Mouse (Mus musculus): Measurements from ENCODE around the gene Aaed1. TPM values are rescaled to one million over a fixed set of nuclear protein-coding genes. Genes with fewer than 3 reads are reported as not detected.
"Not testable (repeated sequence)": the region's sequence is repeated elsewhere in the genome, so short reads cannot be mapped to it uniquely, and the experiment has no call there.

Aaed1 gene
- polyA plus RNA-seq, 1 experiment from 2014 or later: 36.0 TPM

GRCm38 (mm10) chr13:64267151-64267550 lies 45.4 kb downstream of the Aaed1 start:
- Histone ChIP-seq H3K4me3 (no peak overlapping the region), H3K9ac (no peak overlapping the region), H3K36me3 (no peaks in the 10 kb centered on the region), H3K27me3 (no peaks in the 10 kb centered on the region), H3K4me2 (no peak overlapping the region), H3K4me1 (no peaks in the 10 kb centered on the region), H3K27ac (no peak overlapping the region), H3K9me3 (no peaks in the 10 kb centered on the region)
- WGBS: 32% methylated on average over 9 of the region's 9 CpGs
- no peak for ATAC-seq (ENCODE audit: insufficient number of reproducible peaks, insufficient read depth, low FRiP score, low TSS enrichment, low read depth)

- no peaks in the 10 kb centered on the region for H3K27me3 ChIP-seq
- no peaks in the 10 kb centered on the region for H3K9me3 ChIP-seq
- ATAC-seq (ENCODE audit: insufficient number of reproducible peaks, insufficient read depth, low FRiP score, low TSS enrichment, low read depth): no peak
- no peak overlapping the region for H3K9ac ChIP-seq
- H3K4me3 ChIP-seq: no peak overlapping the region
- H3K27ac ChIP-seq: no peak overlapping the region
- H3K4me1 ChIP-seq: no peaks in the 10 kb centered on the region
- 90% methylated on average over 6 of the region's 6 CpGs for WGBS
- no peak overlapping the region for H3K4me2 ChIP-seq
- no peaks in the 10 kb centered on the region for H3K36me3 ChIP-seq
Measured at GRCm38 (mm10) chr13:64264586-64264985, 47.9 kb downstream of the Aaed1 start.

- no peaks in the 10 kb centered on the region for H3K9me3 ChIP-seq
- no peaks in the 10 kb centered on the region for H3K4me1 ChIP-seq
- no peak overlapping the region for H3K27ac ChIP-seq
- no peak overlapping the region for H3K4me2 ChIP-seq
- H3K4me3 ChIP-seq: no peak overlapping the region
- no peak for ATAC-seq (ENCODE audit: insufficient number of reproducible peaks, insufficient read depth, low FRiP score, low TSS enrichment, low read depth)
- no peak overlapping the region for H3K9ac ChIP-seq
- no peaks in the 10 kb centered on the region for H3K27me3 ChIP-seq
- WGBS: 95% methylated on average over 7 of the region's 7 CpGs
- no peaks in the 10 kb centered on the region for H3K36me3 ChIP-seq
Measured at GRCm38 (mm10) chr13:64259903-64260302, 52.6 kb downstream of the Aaed1 start.

DNA sequence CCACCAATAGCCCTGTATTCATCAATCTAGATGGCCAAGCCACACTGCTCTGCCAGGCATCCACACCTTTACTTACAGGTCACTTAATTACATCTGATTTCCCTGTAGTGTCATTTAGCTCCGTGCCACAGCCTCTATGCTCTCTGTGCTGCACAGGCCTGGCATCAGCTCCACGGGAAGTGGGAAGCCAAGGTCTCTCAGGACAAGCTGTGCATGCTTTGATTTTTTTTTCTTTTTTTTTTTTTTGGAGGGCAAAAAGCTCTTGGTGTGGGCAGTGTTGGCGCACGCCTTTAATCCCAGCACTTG lies 54.0 kb downstream of the Aaed1 start:
- Histone ChIP-seq H3K9ac (no peak overlapping the region), H3K9me3 (no peaks in the 10 kb centered on the region), H3K4me3 (no peak overlapping the region), H3K4me2 (no peak overlapping the region), H3K27me3 (no peaks in the 10 kb centered on the region), H3K36me3 (no peaks in the 10 kb centered on the region), H3K4me1 (no peaks in the 10 kb centered on the region), H3K27ac (no peak overlapping the region)
- WGBS: 69% methylated on average over 4 of the region's 4 CpGs
- ATAC-seq (ENCODE audit: insufficient number of reproducible peaks, insufficient read depth, low FRiP score, low TSS enrichment, low read depth): no peak

GRCm38 (mm10) chr13:64257814-64258515 lies 54.5 kb downstream of the Aaed1 start:
- Histone ChIP-seq H3K27me3 (no peaks in the 10 kb centered on the region), H3K9ac (no peak overlapping the region), H3K4me3 (no peak overlapping the region), H3K4me2 (no peak overlapping the region), H3K4me1 (no peaks in the 10 kb centered on the region), H3K27ac (no peak overlapping the region), H3K36me3 (no peaks in the 10 kb centered on the region), H3K9me3 (no peaks in the 10 kb centered on the region)
- no peak for ATAC-seq (ENCODE audit: insufficient number of reproducible peaks, insufficient read depth, low FRiP score, low TSS enrichment, low read depth)
- WGBS: 32% methylated on average over 5 of the region's 5 CpGs

DNA sequence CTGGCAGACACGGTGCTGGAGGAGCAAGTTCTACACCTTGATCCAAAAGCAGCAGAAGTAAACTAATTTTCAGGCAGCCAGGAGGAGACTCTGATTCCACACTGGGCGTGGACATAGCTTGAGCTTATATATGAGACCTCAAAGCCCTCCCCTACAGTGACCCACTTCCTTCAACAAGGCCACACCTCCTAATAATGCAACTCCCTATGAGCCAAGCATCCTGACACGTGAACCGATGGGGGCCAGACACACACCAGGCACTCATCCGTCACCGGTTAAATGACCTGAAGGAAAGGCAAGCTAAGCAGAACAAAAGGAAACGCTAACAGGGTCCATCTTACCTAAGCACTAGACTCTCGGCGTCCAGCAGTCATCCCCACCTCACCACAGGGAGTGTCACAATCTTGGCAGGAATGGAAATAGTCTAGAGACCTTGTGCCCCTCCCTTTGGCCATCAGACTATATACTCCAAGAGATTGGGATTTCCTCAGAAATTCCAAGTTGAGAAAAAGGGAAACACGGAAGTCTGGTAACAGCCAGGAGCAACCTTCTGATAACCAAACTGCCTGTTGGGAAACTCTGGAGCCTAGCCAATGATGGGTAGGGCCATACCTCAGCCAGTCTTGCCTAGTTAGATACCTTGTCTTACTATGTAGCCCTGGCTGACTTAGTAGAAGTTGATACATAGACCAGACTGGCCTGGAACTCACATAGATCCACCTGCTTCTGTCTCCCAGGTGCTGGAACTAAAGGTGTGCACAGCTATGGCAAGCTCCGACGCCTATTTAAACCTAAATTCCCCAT lies 55.3 kb downstream of the Aaed1 start:
- H3K27ac ChIP-seq: no peak overlapping the region
- H3K4me2 ChIP-seq: no peak overlapping the region
- 86% methylated on average over 12 of the region's 12 CpGs for WGBS

GRCm38 (mm10) chr13:64254185-64254584 lies 58.3 kb downstream of the Aaed1 start:
- 78% methylated on average over 11 of the region's 11 CpGs for WGBS
- not testable (repeated sequence) for H3K4me3 ChIP-seq; H3K27me3 ChIP-seq; H3K4me2 ChIP-seq; H3K27ac ChIP-seq; ATAC-seq (ENCODE audit: insufficient number of reproducible peaks, insufficient read depth, low FRiP score, low TSS enrichment, low read depth); H3K36me3 ChIP-seq; H3K4me1 ChIP-seq; H3K9me3 ChIP-seq; H3K9ac ChIP-seq

More for the DNA sequence above, 55.3 kb downstream of the Aaed1 start:
- no peaks in the 10 kb centered on the region for H3K27me3 ChIP-seq
- H3K9ac ChIP-seq: no peak overlapping the region
- no peaks in the 10 kb centered on the region for H3K36me3 ChIP-seq
- H3K4me3 ChIP-seq: no peak overlapping the region
- no peaks in the 10 kb centered on the region for H3K9me3 ChIP-seq
- no peak for ATAC-seq (ENCODE audit: insufficient number of reproducible peaks, insufficient read depth, low FRiP score, low TSS enrichment, low read depth)
- H3K4me1 ChIP-seq: no peaks in the 10 kb centered on the region

DNA sequence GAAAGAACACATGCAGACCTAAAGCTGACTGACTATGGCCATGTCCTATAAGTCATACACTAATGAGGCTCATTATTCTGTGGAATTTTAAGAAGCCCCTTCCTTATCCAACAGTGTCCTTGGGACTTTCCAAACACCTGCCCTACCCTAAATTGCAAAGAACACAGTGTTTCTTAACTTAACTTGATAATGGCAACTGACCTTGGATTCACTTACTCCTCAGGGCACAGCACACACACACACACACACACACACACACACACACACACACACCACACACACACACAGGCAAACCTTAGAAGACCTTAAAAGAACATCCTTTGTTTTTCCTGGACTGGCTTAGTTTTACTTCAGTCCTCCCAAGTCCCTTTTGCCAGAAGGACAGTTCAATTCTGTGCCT lies 58.8 kb downstream of the Aaed1 start:
- no peak overlapping the region for H3K27ac ChIP-seq
- no peak overlapping the region for H3K4me2 ChIP-seq
- no peak overlapping the region for H3K9ac ChIP-seq
- no peaks in the 10 kb centered on the region for H3K9me3 ChIP-seq
- H3K36me3 ChIP-seq: no peaks in the 10 kb centered on the region
- no peak overlapping the region for H3K4me3 ChIP-seq
- ATAC-seq (ENCODE audit: insufficient number of reproducible peaks, insufficient read depth, low FRiP score, low TSS enrichment, low read depth): no peak
- no peaks in the 10 kb centered on the region for H3K27me3 ChIP-seq
- 0 out of 2 replicates have a peak, but pooled peaks cover 3% of the 10 kb centered on the region for H3K4me1 ChIP-seq

- no peak for ATAC-seq (ENCODE audit: insufficient number of reproducible peaks, insufficient read depth, low FRiP score, low TSS enrichment, low read depth)
- Histone ChIP-seq H3K9me3 (no peaks in the 10 kb centered on the region), H3K4me2 (no peak overlapping the region), H3K9ac (no peak overlapping the region), H3K27me3 (no peaks in the 10 kb centered on the region), H3K4me3 (no peak overlapping the region), H3K27ac (no peak overlapping the region), H3K36me3 (no peaks in the 10 kb centered on the region), H3K4me1 (peaks cover 10% of the 10 kb centered on the region)
- 71% methylated on average over 5 of the region's 5 CpGs for WGBS
Measured at GRCm38 (mm10) chr13:64252147-64252546, 60.4 kb downstream of the Aaed1 start.

GRCm38 (mm10) chr13:64250363-64250762 lies 62.1 kb downstream of the Aaed1 start:
- ATAC-seq (ENCODE audit: insufficient number of reproducible peaks, insufficient read depth, low FRiP score, low TSS enrichment, low read depth): no peak
- no peaks in the 10 kb centered on the region for H3K9me3 ChIP-seq
- H3K36me3 ChIP-seq: no peaks in the 10 kb centered on the region
- H3K4me3 ChIP-seq: no peak overlapping the region
- H3K27me3 ChIP-seq: no peaks in the 10 kb centered on the region
- no peak overlapping the region for H3K4me2 ChIP-seq
- H3K9ac ChIP-seq: no peak overlapping the region
- no peak overlapping the region for H3K27ac ChIP-seq
- WGBS: 37% methylated on average over 1 of the region's 1 CpGs
- peaks cover 10% of the 10 kb centered on the region for H3K4me1 ChIP-seq

DNA sequence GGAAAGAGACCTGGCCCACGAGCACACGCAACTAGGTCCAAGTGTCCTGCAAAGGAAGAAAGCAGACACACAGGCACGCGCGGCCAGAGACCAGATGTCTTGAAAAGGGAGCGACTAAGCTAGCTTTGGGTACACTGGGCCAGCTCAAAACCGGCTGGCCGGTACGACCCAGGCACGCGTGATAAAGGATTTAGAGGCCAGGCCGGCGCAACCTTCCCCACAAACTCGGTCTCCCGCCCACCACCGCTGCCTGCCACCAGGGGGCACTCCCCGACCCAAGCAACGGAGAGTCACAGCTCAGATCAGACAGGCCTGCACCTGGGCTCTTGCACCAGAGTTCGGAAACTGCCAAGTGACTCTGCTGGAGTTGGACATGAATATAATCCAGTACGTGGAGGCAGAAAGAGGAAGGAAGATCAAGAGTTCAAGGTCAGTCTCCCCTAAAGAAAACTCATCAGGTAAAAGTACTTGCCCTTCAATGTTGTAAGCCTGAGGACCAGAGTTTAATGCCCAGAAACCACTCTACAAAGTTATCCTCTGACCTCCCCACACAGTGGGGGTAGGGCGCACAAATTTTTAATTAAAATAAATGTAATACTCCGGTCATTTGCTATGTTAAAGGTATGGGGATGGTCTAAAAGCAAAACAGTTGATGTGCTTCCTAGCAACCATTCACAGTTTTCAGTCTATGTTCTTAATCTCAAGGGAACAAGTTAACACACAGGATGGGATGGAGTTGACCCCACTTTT lies 63.6 kb downstream of the Aaed1 start:
- H3K4me3 ChIP-seq: peak overlapping the region; percentile 63

More for the DNA sequence above, 63.6 kb downstream of the Aaed1 start:
- Histone ChIP-seq H3K36me3 (no peaks in the 10 kb centered on the region), H3K4me2 (peak overlapping the region; percentile 92), H3K4me1 (peaks cover 10% of the 10 kb centered on the region), H3K9ac (peak overlapping the region; percentile 80), H3K27ac (no peak overlapping the region), H3K9me3 (no peaks in the 10 kb centered on the region), H3K27me3 (no peaks in the 10 kb centered on the region)
- WGBS: 9% methylated on average over 22 of the region's 22 CpGs
- ATAC-seq (ENCODE audit: insufficient number of reproducible peaks, insufficient read depth, low FRiP score, low TSS enrichment, low read depth): peak; percentile 57
